Mouse (Mus musculus): ENCODE measurements around the gene Sod2. TPM values are rescaled to one million over a fixed set of nuclear protein-coding genes. Genes with fewer than 3 reads are reported as not detected.
"Not testable (repeated sequence)": the region's sequence is repeated elsewhere in the genome, so short reads cannot be mapped to it uniquely, and the experiment has no call there.

Sod2 gene
- polyA plus RNA-seq, 1 experiment from 2014 or later = 94.4 TPM

GRCm38 (mm10) chr17:12994069-12994468 lies 12.6 kb upstream of the Sod2 start, which contains the start of gene Wtap:
TSS of gene Wtap (minus strand) at chr17:12994169.
- H3K27me3 ChIP-seq (ENCODE audit: low read depth, poor library complexity, severe bottlenecking) = no peaks in the 10 kb centered on the region
- H3K27ac ChIP-seq = peak within 1 kb of the TSS; percentile 100
- peaks cover 5% of the 10 kb centered on the region for H3K4me1 ChIP-seq
- WGBS = 73% methylated on average over 1 of the region's 1 CpGs
- peak within 1 kb of the TSS; percentile 99 for H3K4me3 ChIP-seq
- peaks cover 2% of the 10 kb centered on the region; the same call in 1 of the 2 replicates for H3K36me3 ChIP-seq
- DNase-seq (ENCODE audit: low spot score) = no peak
- no peaks in the 10 kb centered on the region for H3K9me3 ChIP-seq (replicated peaks)

DNA sequence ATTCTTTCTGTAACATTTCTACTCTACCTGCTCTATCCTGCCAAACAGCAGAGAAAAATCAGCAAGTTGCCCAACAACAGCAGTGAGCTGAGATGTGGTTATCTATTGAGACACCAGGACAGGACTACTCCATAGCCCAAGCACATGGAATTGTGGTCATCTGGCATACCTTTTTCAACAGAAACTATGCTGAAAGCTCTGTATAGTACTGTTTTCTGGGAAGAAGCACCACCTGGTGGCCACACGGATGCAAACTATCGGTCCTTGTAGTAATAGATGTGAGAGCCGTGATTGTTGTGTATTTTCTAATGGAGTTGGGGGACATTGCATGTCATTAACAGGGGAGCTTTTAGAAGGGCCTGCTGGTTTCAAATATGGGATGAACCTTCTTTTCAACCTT lies 10.3 kb upstream of the Sod2 start:
- H3K36me3 ChIP-seq = no peaks in the 10 kb centered on the region
- H3K27ac ChIP-seq = no peak overlapping the region
- no peaks in the 10 kb centered on the region for H3K27me3 ChIP-seq (ENCODE audit: low read depth, poor library complexity, severe bottlenecking)
- H3K4me1 ChIP-seq = no peaks in the 10 kb centered on the region
- peak; percentile 45 for DNase-seq (ENCODE audit: low spot score)
- 29% methylated on average over 3 of the region's 3 CpGs for WGBS
- H3K9me3 ChIP-seq (replicated peaks) = no peaks in the 10 kb centered on the region
- no peak overlapping the region for H3K4me3 ChIP-seq

DNA sequence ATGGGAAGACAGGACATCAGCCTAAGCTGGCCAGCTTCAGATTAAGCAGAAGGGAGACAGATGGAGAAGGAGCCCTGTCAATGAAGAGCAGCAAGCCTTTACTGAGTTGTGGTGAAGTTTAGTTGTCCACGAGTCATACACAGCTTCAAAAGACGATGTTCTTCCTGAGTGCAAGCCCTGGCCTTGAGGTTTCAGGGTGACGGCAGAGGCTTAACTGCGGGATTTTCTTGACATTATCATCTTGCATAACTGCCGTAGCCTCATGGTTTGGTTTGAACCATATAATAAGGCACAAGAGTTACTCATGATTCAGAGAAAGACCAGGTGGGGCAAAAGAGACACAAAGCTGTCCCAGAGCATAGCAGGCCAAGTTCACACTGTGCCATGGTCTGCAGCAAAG lies 8.8 kb upstream of the Sod2 start:
- H3K9me3 ChIP-seq (replicated peaks) = no peaks in the 10 kb centered on the region
- DNase-seq (ENCODE audit: low spot score) = no peak
- no peak overlapping the region for H3K4me3 ChIP-seq
- 89% methylated on average over 5 of the region's 5 CpGs for WGBS
- H3K27ac ChIP-seq = no peak overlapping the region
- H3K36me3 ChIP-seq = no peaks in the 10 kb centered on the region
- H3K27me3 ChIP-seq (ENCODE audit: low read depth, poor library complexity, severe bottlenecking) = no peaks in the 10 kb centered on the region
- no peaks in the 10 kb centered on the region for H3K4me1 ChIP-seq

GRCm38 (mm10) chr17:12999069-12999468 lies 7.6 kb upstream of the Sod2 start:
- WGBS = 83% methylated on average over 6 of the region's 6 CpGs
- Histone ChIP-seq H3K9me3 (replicated peaks) (no peaks in the 10 kb centered on the region), H3K27ac (no peak overlapping the region), H3K36me3 (no peaks in the 10 kb centered on the region), H3K4me1 (no peaks in the 10 kb centered on the region), H3K27me3 (ENCODE audit: low read depth, poor library complexity, severe bottlenecking) (no peaks in the 10 kb centered on the region), H3K4me3 (no peak overlapping the region)
- no peak for DNase-seq (ENCODE audit: low spot score)

DNA sequence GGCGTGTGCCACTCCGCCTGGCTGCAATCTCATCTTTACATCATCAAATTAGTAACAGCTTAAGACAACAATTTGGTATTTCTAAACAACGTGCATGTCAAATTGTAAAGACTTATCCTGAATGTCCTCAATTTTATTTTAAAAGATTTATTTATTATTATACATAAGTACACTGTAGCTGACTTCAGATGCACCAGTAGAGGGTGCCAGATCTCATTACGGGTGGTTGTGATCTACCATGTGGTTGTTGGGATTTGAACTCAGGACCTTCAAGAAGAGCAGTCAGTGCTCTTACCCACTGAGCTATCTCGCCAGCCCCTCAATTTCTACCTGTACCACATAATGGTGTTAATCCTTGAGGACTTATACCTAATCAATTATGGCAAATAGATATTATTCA lies 4.4 kb upstream of the Sod2 start:
- not testable (repeated sequence) for H3K36me3 ChIP-seq; H3K4me3 ChIP-seq; DNase-seq (ENCODE audit: low spot score); H3K27me3 ChIP-seq (ENCODE audit: low read depth, poor library complexity, severe bottlenecking); H3K9me3 ChIP-seq (replicated peaks); H3K4me1 ChIP-seq; H3K27ac ChIP-seq
- WGBS = 93% methylated on average over 5 of the region's 5 CpGs

DNA sequence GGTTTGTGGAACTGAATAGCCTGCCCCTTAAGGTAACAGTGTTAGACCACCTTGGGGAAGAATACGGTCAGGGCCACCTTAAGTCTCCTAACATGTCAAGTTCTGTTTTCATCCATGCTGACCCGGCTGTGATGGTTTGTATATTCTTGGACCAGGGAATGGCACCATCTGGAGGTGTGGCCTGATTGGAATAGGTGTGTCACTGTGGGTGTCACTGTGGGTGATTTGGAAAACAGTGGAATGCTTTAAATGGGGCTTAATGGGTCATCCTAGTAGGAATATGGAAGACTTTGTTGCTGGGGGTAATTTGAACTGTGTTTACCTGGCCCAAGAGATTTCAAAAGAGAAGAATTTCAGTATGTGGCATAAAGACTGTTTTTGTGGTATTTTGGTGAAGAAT lies 2.2 kb upstream of the Sod2 start:
- H3K4me1 ChIP-seq = peaks cover 19% of the 10 kb centered on the region
- not testable (repeated sequence) for H3K27me3 ChIP-seq (ENCODE audit: low read depth, poor library complexity, severe bottlenecking); H3K9me3 ChIP-seq (replicated peaks); H3K36me3 ChIP-seq; H3K4me3 ChIP-seq; H3K27ac ChIP-seq; DNase-seq (ENCODE audit: low spot score)
- WGBS = 82% methylated on average over 2 of the region's 2 CpGs

DNA sequence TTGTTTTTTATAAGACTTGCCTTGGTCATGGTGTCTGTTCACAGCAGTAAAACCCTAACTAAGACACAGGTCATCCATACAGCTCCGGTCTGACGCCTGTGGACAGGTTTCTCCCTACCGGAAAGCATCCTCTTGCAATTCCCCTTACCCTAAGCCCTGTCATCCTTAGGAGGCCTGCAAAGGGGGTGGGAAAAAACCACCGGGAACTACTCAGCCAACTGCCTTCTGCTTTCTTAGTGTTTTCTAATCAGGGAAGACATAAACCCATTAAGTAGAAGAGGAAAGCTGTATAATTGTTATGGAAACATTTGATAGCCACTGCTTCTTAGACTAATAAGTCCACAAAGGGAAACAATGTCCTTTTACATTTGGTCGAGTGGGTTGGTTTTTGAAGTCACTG lies 338 bp downstream of the Sod2 start:
- peak overlapping the region; percentile 95 for H3K4me3 ChIP-seq
- no peaks in the 10 kb centered on the region for H3K27me3 ChIP-seq (ENCODE audit: low read depth, poor library complexity, severe bottlenecking)
- 49% methylated on average over 5 of the region's 5 CpGs for WGBS
- 0 out of 2 replicates have a peak overlapping the region, but pooled peaks have one; percentile 86 for H3K27ac ChIP-seq
- DNase-seq (ENCODE audit: low spot score) = no peak
- H3K36me3 ChIP-seq = peaks cover 12% of the 10 kb centered on the region
- H3K4me1 ChIP-seq = peaks cover 19% of the 10 kb centered on the region
- H3K9me3 ChIP-seq (replicated peaks) = no peaks in the 10 kb centered on the region

- peaks cover 20% of the 10 kb centered on the region for H3K36me3 ChIP-seq
- peak; percentile 99 for DNase-seq (ENCODE audit: low spot score)
- under 1% methylated on average over 75 of the region's 76 CpGs for WGBS
- no peaks in the 10 kb centered on the region for H3K9me3 ChIP-seq (replicated peaks)
- H3K27ac ChIP-seq = peak overlapping the region; percentile 86
- H3K4me3 ChIP-seq = peak overlapping the region; percentile 95
- H3K4me1 ChIP-seq = peaks cover 19% of the 10 kb centered on the region
- no peaks in the 10 kb centered on the region for H3K27me3 ChIP-seq (ENCODE audit: low read depth, poor library complexity, severe bottlenecking)
Observed at GRCm38 (mm10) chr17:13007730-13008425, 1.2 kb downstream of the Sod2 start.

DNA sequence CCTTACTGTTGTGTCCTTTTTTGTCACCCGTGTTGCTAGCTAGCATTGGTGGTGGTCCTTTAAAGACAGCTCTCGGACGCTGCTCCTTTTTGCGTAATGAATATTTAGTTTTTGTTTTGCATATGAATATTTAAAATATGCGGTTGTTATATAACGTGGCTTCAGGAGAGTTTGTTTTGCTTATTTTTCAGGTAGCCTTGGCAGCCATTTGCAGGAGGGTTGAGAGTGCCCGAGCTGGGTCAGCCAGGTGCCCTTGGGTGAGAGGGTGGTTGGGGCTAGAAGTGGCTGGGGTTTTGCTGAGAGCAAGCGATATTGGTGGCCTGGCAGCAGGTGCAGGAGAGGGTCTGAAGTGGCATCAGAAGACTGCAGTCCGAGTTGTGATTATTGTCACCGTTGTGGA lies 1.9 kb downstream of the Sod2 start:
- Histone ChIP-seq H3K4me3 (peak overlapping the region; percentile 95), H3K4me1 (peaks cover 19% of the 10 kb centered on the region), H3K27me3 (ENCODE audit: low read depth, poor library complexity, severe bottlenecking) (no peaks in the 10 kb centered on the region), H3K9me3 (replicated peaks) (no peaks in the 10 kb centered on the region), H3K36me3 (peaks cover 27% of the 10 kb centered on the region), H3K27ac (peak overlapping the region; percentile 86)
- peak; percentile 36 for DNase-seq (ENCODE audit: low spot score)
- 6% methylated on average over 10 of the region's 10 CpGs for WGBS

- WGBS = 46% methylated on average over 3 of the region's 3 CpGs
- peaks cover 41% of the 10 kb centered on the region for H3K36me3 ChIP-seq
- no peak for DNase-seq (ENCODE audit: low spot score)
- no peak overlapping the region for H3K27ac ChIP-seq
- H3K9me3 ChIP-seq (replicated peaks) = no peaks in the 10 kb centered on the region
- no peak overlapping the region for H3K4me3 ChIP-seq
- no peaks in the 10 kb centered on the region for H3K27me3 ChIP-seq (ENCODE audit: low read depth, poor library complexity, severe bottlenecking)
- peaks cover 19% of the 10 kb centered on the region for H3K4me1 ChIP-seq
Observed at GRCm38 (mm10) chr17:13009887-13010286, 3.2 kb downstream of the Sod2 start.

DNA sequence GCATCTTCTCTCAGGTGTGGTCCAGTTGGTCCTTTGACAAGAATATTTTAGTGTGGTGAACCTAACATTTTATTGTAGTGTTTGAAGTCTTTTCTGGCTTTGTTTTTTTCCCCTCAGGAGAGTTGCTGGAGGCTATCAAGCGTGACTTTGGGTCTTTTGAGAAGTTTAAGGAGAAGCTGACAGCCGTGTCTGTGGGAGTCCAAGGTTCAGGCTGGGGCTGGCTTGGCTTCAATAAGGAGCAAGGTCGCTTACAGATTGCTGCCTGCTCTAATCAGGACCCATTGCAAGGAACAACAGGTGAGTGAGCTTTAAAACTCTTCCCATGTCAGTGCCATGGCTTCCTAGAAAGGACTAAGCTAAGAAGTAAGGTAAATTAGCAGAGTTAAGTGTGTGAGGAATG lies 6.7 kb downstream of the Sod2 start:
- Histone ChIP-seq H3K9me3 (replicated peaks) (no peaks in the 10 kb centered on the region), H3K4me1 (peaks cover 9% of the 10 kb centered on the region), H3K27ac (no peak overlapping the region), H3K27me3 (ENCODE audit: low read depth, poor library complexity, severe bottlenecking) (no peaks in the 10 kb centered on the region), H3K4me3 (no peak overlapping the region), H3K36me3 (peaks cover 56% of the 10 kb centered on the region)
- 89% methylated on average over 3 of the region's 3 CpGs for WGBS
- no peak for DNase-seq (ENCODE audit: low spot score)

DNA sequence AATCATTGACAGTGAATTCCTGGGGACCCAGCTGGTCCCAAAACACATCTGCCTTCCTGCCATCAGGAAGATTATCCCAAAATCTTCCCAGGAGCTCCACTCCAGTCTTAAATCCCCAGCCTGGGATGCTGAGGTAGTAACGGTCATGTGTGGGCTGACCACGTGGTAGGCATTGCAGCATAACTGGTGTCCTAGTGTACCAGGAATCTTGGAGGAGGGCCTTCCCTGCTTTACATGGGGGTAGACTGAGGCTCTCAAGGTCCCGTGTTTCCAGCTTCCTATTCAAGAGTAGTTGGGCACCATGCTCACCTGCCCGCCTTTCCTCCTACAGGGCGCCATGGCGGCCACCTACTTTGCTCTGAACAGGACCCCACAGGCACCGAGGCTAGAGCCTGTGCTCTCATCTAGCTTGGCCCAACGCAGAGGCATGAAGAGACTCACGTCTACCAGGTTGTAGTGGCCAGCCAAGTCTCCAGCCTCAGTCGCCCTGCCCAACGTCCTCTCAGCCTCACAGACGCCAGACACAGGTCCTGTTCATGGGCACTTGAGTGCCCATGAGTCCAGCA lies 30.1 kb downstream of the Sod2 start:
- not testable (repeated sequence) for H3K4me1 ChIP-seq; H3K36me3 ChIP-seq; DNase-seq (ENCODE audit: low spot score); H3K9me3 ChIP-seq (replicated peaks); H3K27me3 ChIP-seq (ENCODE audit: low read depth, poor library complexity, severe bottlenecking); H3K27ac ChIP-seq; H3K4me3 ChIP-seq
- 93% methylated on average over 4 of the region's 12 CpGs for WGBS

GRCm38 (mm10) chr17:13043846-13044673 lies 37.4 kb downstream of the Sod2 start:
- 20% methylated on average over 4 of the region's 4 CpGs for WGBS
- peak; percentile 42 for DNase-seq (ENCODE audit: low spot score)
- not testable (repeated sequence) for H3K4me1 ChIP-seq; H3K36me3 ChIP-seq; H3K27ac ChIP-seq; H3K27me3 ChIP-seq (ENCODE audit: low read depth, poor library complexity, severe bottlenecking); H3K9me3 ChIP-seq (replicated peaks); H3K4me3 ChIP-seq

Data from limb, embryonic 10.5 days (tissue).